Mouse (Mus musculus) intestine, postnatal 0 days (tissue): ENCODE measurements at regions not wholly inside any gene's neighbourhood (a gene's known extent, or its start where the extent isn't known, plus 50 kb on each side); places are given as distances from the start of the nearest gene placed in this dataset.
"Not testable (repeated sequence)": the region's sequence is repeated elsewhere in the genome, so short reads cannot be mapped to it uniquely, and the experiment has no call there.

Experiments
- ATAC-seq: fragments of 200-750 bp; cut with Nextera tagmentation; 2 replicates; pipeline ENCODE4 v1.8.0; 2017; ENCODE audit warnings: mild to moderate bottlenecking, moderate TSS enrichment, moderate library complexity
- H3K27ac ChIP-seq: fragments of 300-500 bp; sonication (generic); 2 replicates; pipeline ENCODE4 v1.5.1; 2014; ENCODE audit warnings: mild to moderate bottlenecking, low read depth, low read length, moderate library complexity
- H3K27me3 ChIP-seq: fragments of 300-500 bp; sonication (generic); replicated peaks from 2 replicates; pipeline ENCODE4 v1.6.1; 2014; ENCODE audit warnings: low read length, mixed read lengths; ENCODE audit not compliant: control insufficient read depth, insufficient read depth
- H3K36me3 ChIP-seq: fragments of 300-500 bp; sonication (generic); 2 replicates; pipeline ENCODE4 v1.6.1; 2014; ENCODE audit warnings: mild to moderate bottlenecking, moderate library complexity; ENCODE audit not compliant: control insufficient read depth, insufficient read depth
- H3K4me1 ChIP-seq: fragments of 300-500 bp; sonication (generic); replicated peaks from 2 replicates; pipeline ENCODE4 v1.6.1; 2014; ENCODE audit warnings: antibody characterized with exemption, low read length, mixed read lengths; ENCODE audit not compliant: control insufficient read depth, insufficient read depth
- H3K4me2 ChIP-seq: fragments of 300-500 bp; sonication (generic); replicated peaks from 2 replicates; pipeline ENCODE4 v1.6.1; 2014; ENCODE audit warnings: low read depth, mild to moderate bottlenecking, moderate library complexity
- H3K4me3 ChIP-seq: fragments of 300-500 bp; sonication (generic); 2 replicates; pipeline ENCODE4 v1.5.1; 2014; ENCODE audit warnings: low read depth, low read length
- H3K9ac ChIP-seq: fragments of 300-500 bp; sonication (generic); 2 replicates; pipeline ENCODE4 v1.6.1; 2014; ENCODE audit warnings: mild to moderate bottlenecking, low read depth, low read length
- H3K9me3 ChIP-seq: fragments of 300-500 bp; sonication (generic); 2 replicates; pipeline ENCODE4 v1.6.1; 2016; ENCODE audit warnings: mixed run types; ENCODE audit not compliant: control insufficient read depth
- CTCF ChIP-seq: sonication (generic); IDR thresholded peaks from 2 replicates; pipeline ENCODE4 v1.5.1; 2016; ENCODE audit warnings: low read depth, mild to moderate bottlenecking, control low read depth, antibody characterized with exemption, moderate library complexity
- WGBS: fragments of 180-500 bp; shearing (Covaris S2); extraction: QIAGEN DNeasy Blood & Tissue Kit; methylation state at CpG from one replicate; pipeline ENCODE4 v1.1.7; 2014; 5-methylcytosine and 5-hydroxymethylcytosine counted together

DNA sequence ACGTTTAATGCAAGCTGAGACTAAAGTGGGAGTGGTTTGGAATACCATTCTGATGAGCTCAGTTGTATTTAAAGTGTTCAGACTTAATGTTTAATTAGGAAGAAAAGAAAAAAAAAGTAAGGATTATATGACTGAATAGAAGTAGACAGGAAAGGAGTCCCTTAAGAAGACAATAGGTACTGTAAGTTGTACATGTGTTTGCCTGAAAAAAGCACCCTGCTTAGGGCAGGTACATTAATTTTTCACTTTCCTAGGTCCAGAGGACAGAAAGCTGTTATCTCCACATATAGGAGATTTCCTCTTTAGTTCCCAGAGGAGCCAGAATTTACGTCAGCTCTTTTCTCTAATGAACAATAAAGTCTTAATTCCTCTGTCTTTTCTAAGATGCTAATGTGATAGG lies 58.5 kb downstream of the Olfr987 start:
- Histone ChIP-seq H3K27me3 (no peaks in the 10 kb centered on the region), H3K4me3 (no peak overlapping the region), H3K4me1 (no peaks in the 10 kb centered on the region; the same call in 1 of the 2 replicates), H3K9ac (no peak overlapping the region), H3K9me3 (no peaks in the 10 kb centered on the region), H3K36me3 (no peaks in the 10 kb centered on the region), H3K27ac (no peak overlapping the region), H3K4me2 (no peak overlapping the region)
- 41% methylated on average over 2 of the region's 2 CpGs for WGBS
- no peak for TF ChIP-seq CTCF
- ATAC-seq: no peak

DNA sequence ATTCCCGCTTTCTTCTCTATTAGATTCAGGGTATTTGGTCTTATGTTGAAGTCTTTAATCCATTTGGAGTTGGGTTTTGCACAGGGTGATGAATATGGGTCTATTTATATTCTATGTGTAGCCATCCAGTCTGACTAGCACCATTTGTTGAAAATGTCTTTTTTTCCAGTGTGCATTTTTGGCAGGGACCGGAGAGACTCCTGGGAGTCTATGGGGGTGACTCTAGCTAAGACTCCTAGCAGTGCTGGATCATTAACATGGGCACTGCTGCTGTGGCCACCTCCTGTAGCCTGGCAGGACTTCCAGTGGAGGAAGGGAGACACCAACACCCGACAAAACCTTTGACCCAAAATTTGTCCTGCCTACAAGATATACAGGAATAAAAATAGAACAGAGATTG lies 61.0 kb downstream of the Olfr987 start:
- Histone ChIP-seq H3K4me1 (no peaks in the 10 kb centered on the region), H3K9me3 (no peaks in the 10 kb centered on the region)
- 84% methylated on average over 3 of the region's 3 CpGs for WGBS

DNA sequence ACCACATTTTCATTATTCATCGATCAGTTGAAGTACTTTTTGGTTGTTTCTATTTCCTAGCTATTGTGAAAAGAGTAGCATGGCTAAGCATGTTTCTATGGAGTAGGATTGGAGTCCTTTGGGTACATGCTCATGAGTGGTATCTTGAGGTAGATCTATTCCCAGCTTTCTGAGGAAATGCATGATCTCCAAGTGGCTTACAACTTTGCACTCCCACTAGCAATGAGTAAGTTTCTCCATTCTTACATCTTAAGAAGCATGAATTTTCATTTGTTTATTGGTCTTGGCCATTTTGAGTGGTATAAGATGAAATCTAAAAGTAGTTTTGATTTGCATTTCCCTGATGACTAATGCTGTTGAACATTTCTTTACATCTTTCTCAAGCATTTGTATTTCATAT lies 61.7 kb downstream of the Olfr987 start:
- Histone ChIP-seq H3K4me1 (no peaks in the 10 kb centered on the region), H3K4me2 (no peak overlapping the region), H3K9me3 (no peaks in the 10 kb centered on the region), H3K27me3 (no peaks in the 10 kb centered on the region), H3K27ac (no peak overlapping the region), H3K36me3 (no peaks in the 10 kb centered on the region), H3K4me3 (no peak overlapping the region), H3K9ac (no peak overlapping the region)
- TF ChIP-seq CTCF: no peak
- 95% methylated on average over 1 of the region's 1 CpGs for WGBS
- no peak for ATAC-seq

More for the DNA sequence above, 61.0 kb downstream of the Olfr987 start:
- no peak overlapping the region for H3K4me3 ChIP-seq
- H3K27me3 ChIP-seq: no peaks in the 10 kb centered on the region
- no peak for TF ChIP-seq CTCF
- no peak overlapping the region for H3K9ac ChIP-seq
- H3K36me3 ChIP-seq: no peaks in the 10 kb centered on the region
- ATAC-seq: no peak
- no peak overlapping the region for H3K4me2 ChIP-seq
- H3K27ac ChIP-seq: no peak overlapping the region

DNA sequence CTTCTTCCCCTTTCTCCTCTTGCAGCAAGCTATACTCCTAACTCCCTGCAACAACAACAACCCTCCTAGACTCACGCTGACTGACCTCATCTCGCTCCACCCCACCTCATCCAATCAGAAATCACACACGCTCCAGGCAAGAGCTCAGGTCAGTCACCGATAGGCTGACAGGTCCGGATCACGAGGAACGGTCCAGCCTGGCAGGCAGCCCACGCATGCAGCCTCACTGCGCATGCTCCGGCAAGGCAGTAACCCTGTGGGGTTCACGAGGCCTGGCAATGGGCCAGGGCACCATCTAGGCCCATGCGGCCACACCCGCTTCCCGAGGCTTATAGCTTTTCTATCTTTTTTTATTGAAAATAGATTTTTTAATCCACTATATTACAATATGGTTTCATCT lies 69.8 kb upstream of the Lrrc55 start:
- not testable (repeated sequence) for H3K9ac ChIP-seq, H3K9me3 ChIP-seq, H3K36me3 ChIP-seq, H3K4me2 ChIP-seq, H3K4me1 ChIP-seq, H3K27me3 ChIP-seq, H3K27ac ChIP-seq, ATAC-seq, H3K4me3 ChIP-seq
- WGBS: 89% methylated on average over 14 of the region's 14 CpGs

DNA sequence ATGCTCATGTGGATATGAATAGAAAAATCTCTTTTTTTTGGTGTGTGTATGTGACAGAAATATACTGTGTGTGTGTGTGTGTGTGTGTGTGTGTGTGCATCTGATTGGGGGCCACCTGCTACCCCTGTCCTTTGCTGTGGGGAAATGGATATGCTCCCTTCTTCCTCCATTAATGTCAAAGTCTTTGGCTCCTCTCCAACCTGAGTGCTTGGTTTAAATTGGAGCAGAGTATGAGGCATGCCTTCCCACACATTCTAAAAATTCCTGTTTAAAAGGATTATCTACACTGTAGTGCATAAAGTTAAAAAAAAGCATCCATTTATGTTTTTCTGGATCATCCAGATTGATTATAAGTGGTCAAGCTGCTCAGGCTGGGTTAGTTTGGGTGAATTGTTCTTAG lies 68.7 kb upstream of the Lrrc55 start:
- Histone ChIP-seq H3K27me3 (no peaks in the 10 kb centered on the region), H3K4me1 (no peaks in the 10 kb centered on the region), H3K9me3 (no peaks in the 10 kb centered on the region), H3K4me3 (no peak overlapping the region), H3K36me3 (no peaks in the 10 kb centered on the region), H3K9ac (no peak overlapping the region), H3K27ac (no peak overlapping the region), H3K4me2 (no peak overlapping the region)
- TF ChIP-seq CTCF: no peak
- no peak for ATAC-seq

DNA sequence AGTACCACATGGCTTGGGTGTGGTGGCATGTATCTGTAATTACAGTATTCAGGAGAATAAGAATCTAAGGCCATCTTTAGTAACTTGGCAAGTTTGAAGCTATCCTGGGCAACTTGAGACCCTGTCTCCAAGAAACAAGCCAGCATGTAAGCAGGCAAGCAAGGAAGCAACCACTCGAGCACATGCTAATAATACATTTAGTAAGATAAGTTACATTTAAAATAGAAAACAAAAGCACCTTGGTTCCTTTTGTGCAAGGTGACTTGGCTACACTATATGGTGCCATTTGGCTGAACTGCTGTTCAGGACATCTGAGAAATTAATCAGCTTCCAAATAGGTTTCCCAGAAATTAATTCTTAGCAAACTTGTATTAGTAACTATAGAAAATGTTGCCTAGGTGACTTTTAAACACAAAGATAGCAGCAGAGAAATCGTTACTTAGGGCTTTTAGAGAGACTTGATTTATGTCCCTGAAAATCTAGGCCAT lies 68.1 kb upstream of the Lrrc55 start:
- Histone ChIP-seq H3K36me3 (no peaks in the 10 kb centered on the region), H3K4me3 (no peak overlapping the region), H3K4me2 (no peak overlapping the region), H3K9me3 (no peaks in the 10 kb centered on the region), H3K27me3 (no peaks in the 10 kb centered on the region), H3K27ac (no peak overlapping the region), H3K4me1 (no peaks in the 10 kb centered on the region), H3K9ac (no peak overlapping the region)
- no peak for ATAC-seq
- no peak for TF ChIP-seq CTCF
- 48% methylated on average over 2 of the region's 2 CpGs for WGBS

DNA sequence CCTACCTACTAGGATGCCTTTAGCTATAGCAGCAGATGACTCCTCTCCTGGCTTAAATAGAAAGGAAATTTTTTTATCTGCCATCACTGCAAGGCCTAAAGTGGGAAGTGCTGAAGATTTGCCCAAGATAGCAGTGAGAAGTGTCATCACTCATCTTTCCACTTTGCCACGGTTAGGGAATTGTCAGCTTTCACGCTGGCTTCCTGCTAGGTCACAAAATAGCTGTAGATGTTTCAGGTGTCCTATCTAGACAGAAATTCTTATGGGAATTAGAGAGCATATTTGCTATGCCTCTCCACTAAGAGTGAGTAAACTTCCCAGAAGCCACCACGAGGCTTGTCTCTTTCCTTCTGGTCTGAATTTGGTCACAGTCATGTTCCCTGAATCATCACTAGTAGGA lies 60.4 kb upstream of the Lrrc55 start:
- no peaks in the 10 kb centered on the region for H3K4me1 ChIP-seq
- H3K27me3 ChIP-seq: no peaks in the 10 kb centered on the region
- no peak overlapping the region for H3K4me2 ChIP-seq
- WGBS: 73% methylated on average over 3 of the region's 3 CpGs
- no peaks in the 10 kb centered on the region for H3K36me3 ChIP-seq
- H3K9me3 ChIP-seq: no peaks in the 10 kb centered on the region
- TF ChIP-seq CTCF: no peak
- no peak overlapping the region for H3K9ac ChIP-seq
- H3K4me3 ChIP-seq: no peak overlapping the region
- H3K27ac ChIP-seq: no peak overlapping the region
- no peak for ATAC-seq
